Mouse (Mus musculus) myocyte (in vitro differentiated cells): Measurements from ENCODE around the gene Napsa.

Experiments used
- MAX ChIP-seq: IDR thresholded peaks from one replicate; pipeline ENCODE4 v1.6.1; 2011; ENCODE audit warnings: low read depth, mild to moderate bottlenecking, control low read depth
- MYOD1 ChIP-seq, 3 experiments: IDR thresholded peaks; one replicate each; pipeline ENCODE4 v1.6.1; 2011; ENCODE audit warnings: control low read depth in 2 of 3, low read depth in 2 of 3, mild to moderate bottlenecking in 2 of 3, moderate library complexity in 1 of 3; ENCODE audit not compliant: insufficient read length in 2 of 3, control insufficient read depth in 1 of 3
- MYOG ChIP-seq, 3 experiments: IDR thresholded peaks; one replicate each; pipeline ENCODE4 v1.6.1; 2011; ENCODE audit warnings: control low read depth in 2 of 3, low read depth in 2 of 3, mild to moderate bottlenecking in 2 of 3; ENCODE audit not compliant: insufficient read length in 2 of 3, control insufficient read depth in 1 of 3, insufficient read depth in 1 of 3
- POLR2A ChIP-seq: IDR thresholded peaks from one replicate; pipeline ENCODE4 v1.6.1; 2011; ENCODE audit warnings: low read depth, mild to moderate bottlenecking, control low read depth, moderate library complexity; ENCODE audit not compliant: insufficient read length
- POLR2AphosphoS2 ChIP-seq: IDR thresholded peaks from one replicate; pipeline ENCODE4 v1.6.1; 2011; ENCODE audit warnings: low read depth, control low read depth; ENCODE audit not compliant: insufficient read length
- TCF12 ChIP-seq: IDR thresholded peaks from one replicate; pipeline ENCODE4 v1.6.1; 2011; ENCODE audit warnings: mild to moderate bottlenecking, control low read depth; ENCODE audit not compliant: poor library complexity, insufficient read depth, severe bottlenecking
- TCF3 ChIP-seq: IDR thresholded peaks from one replicate; pipeline ENCODE4 v1.6.1; 2011; ENCODE audit warnings: low read depth, control low read depth; ENCODE audit not compliant: insufficient read length
- USF1 ChIP-seq: IDR thresholded peaks from one replicate; pipeline ENCODE4 v1.6.1; 2011; ENCODE audit warnings: low read depth, mild to moderate bottlenecking, control low read depth, moderate library complexity

DNA sequence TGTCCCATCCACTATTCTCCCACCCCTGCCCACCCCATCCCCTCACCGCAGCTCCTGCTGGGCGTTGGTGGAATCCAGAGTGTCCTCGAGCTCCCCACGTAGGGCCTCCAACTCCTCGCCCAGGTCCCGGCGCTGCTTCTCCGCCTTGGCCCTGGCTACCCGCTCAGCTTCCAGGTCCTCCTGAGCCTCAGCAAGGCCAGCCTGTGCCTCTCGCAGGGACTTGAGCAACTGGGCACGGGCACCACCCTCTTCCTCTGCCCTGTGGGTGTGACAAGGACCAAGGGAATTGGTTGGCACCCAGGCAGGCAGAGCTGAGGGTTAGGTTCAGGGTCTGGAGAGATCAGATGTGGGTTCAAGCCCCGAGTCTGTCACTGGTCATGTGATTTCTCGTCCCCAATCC lies 54.8 kb downstream of the Napsa start:
- TF ChIP-seq POLR2AphosphoS2, result no peak
- no peak for TF ChIP-seq MAX
- TF ChIP-seq POLR2A, result no peak
- no peak for TF ChIP-seq MYOD1 (IDR thresholded peaks at IDR 0.05; ENCODE audit: control insufficient read depth in 1 of 3, insufficient read length in 2 of 3, low read depth in 2 of 3)
- no peak for TF ChIP-seq USF1
- no peak for TF ChIP-seq MYOG (IDR thresholded peaks at IDR 0.05; ENCODE audit: control insufficient read depth in 1 of 3, insufficient read depth in 1 of 3, insufficient read length in 2 of 3, low read depth in 2 of 3)
- TF ChIP-seq TCF3, result no peak
- no peak for TF ChIP-seq TCF12
